Mouse (Mus musculus) testis, adult 2 months (tissue): ENCODE measurements around the gene Akap5.

Experiments used
- CTCF ChIP-seq: fragments of 200-500 bp; IDR thresholded peaks from 2 replicates; pipeline ENCODE4 v1.5.1; 2012; ENCODE audit warnings: low read depth, mild to moderate bottlenecking, inconsistent platforms, low read length, moderate library complexity; ENCODE audit not compliant: control insufficient read depth, insufficient read depth, insufficient replicate concordance
- POLR2A ChIP-seq: fragments of 200-500 bp; IDR thresholded peaks from 2 replicates; pipeline ENCODE4 v1.6.1; 2012; ENCODE audit warnings: low read depth, mild to moderate bottlenecking, inconsistent platforms, low read length, moderate library complexity; ENCODE audit not compliant: control insufficient read depth

GRCm38 (mm10) chr12:76328567-76329354, 4.1 kb downstream of the Akap5 start:
- TF ChIP-seq CTCF (no peak), POLR2A (no peak)
